ENCODE assay signal across 8 mouse cellular contexts in genomic region chr16:17451541-17452372, GRCm38 (mm10). TPM values are rescaled to one million over a fixed set of nuclear protein-coding genes. Genes with fewer than 3 reads are reported as not detected.
DNase-seq lines count a peak whose midpoint lies in the region; ATAC-seq and TF ChIP-seq lines count a peak whose summit lies in the region.

Crkl (plus strand) TSS chr16:17451987.

- H3K27ac ChIP-seq in ES-Bruce4 (ENCODE audit: insufficient read depth, low read length) = peak within 1 kb of the TSS; percentile 20; the same call in 1 of the 2 replicates
- H3K27ac ChIP-seq in forebrain, embryonic 14.5 days (ENCODE audit: low read depth, low read length) = peak within 1 kb of the TSS; percentile 94
- peak within 1 kb of the TSS; percentile 98 for H3K27ac ChIP-seq in neural tube, embryonic 15.5 days (replicated peaks)

- DNase-seq in forebrain, embryonic 14.5 days (ENCODE audit: low spot score) = peak; percentile 99
- DNase-seq in heart, postnatal 14 days = peak; percentile 98 to 99
- DNase-seq in layer of hippocampus, adult 11-12 months (ENCODE audit: low spot score) = peak; percentile 98
- peak; percentile 97 to 98 for DNase-seq in lung, adult 18-20 months
- peak; percentile 99 for DNase-seq in testis, postnatal 14 days (ENCODE audit: low spot score)

- peaks cover 13% of the 10 kb centered on the region for H3K36me3 ChIP-seq in ES-Bruce4 (ENCODE audit: control insufficient read depth, insufficient read depth, low read length, poor library complexity, severe bottlenecking)
- peaks cover 12% of the 10 kb centered on the region for H3K36me3 ChIP-seq in forebrain, embryonic 14.5 days (ENCODE audit: control insufficient read depth, insufficient read depth, low read length)
- 0 out of 2 replicates have a peak, but pooled peaks cover 5% of the 10 kb centered on the region for H3K36me3 ChIP-seq in neural tube, embryonic 15.5 days

- intact Hi-C loops in heart, postnatal 14 days (cut with DNase I) = loop anchor here (2.0 to 5.0 kb wide), 2 partner anchors 44 to 57 kb away; partner anchors contain the start of genes Lztr1, Pi4ka and Snap29

- peak; percentile 96 for TF ChIP-seq POLR2A in ES-Bruce4 (IDR thresholded peaks at IDR 0.05; ENCODE audit: insufficient read depth, low read length)

- H3K9me3 ChIP-seq in ES-Bruce4 (replicated peaks; ENCODE audit: control insufficient read depth, insufficient read depth, low read length, poor library complexity, severe bottlenecking) = peaks cover 7% of the 10 kb centered on the region; the same call in 1 of the 2 replicates
- H3K9me3 ChIP-seq in forebrain, embryonic 14.5 days (replicated peaks; ENCODE audit: control insufficient read depth, low read length) = no peaks in the 10 kb centered on the region
- no peaks in the 10 kb centered on the region for H3K9me3 ChIP-seq in neural tube, embryonic 15.5 days (replicated peaks)

- peak within 1 kb of the TSS; percentile 87 for H3K4me3 ChIP-seq in ES-Bruce4 (ENCODE audit: low read depth, low read length)
- H3K4me3 ChIP-seq in forebrain, embryonic 14.5 days (ENCODE audit: low read depth, low read length) = peak within 1 kb of the TSS; percentile 92
- peak within 1 kb of the TSS; percentile 82 for H3K4me3 ChIP-seq in neural tube, embryonic 15.5 days (replicated peaks)

- H3K9ac ChIP-seq in ES-Bruce4 (ENCODE audit: low read depth, poor library complexity, severe bottlenecking) = peak within 1 kb of the TSS; percentile 95
- peak within 1 kb of the TSS; percentile 96 for H3K9ac ChIP-seq in forebrain, embryonic 14.5 days (ENCODE audit: low read length)
- peak within 1 kb of the TSS; percentile 97 for H3K9ac ChIP-seq in neural tube, embryonic 15.5 days (replicated peaks)

- WGBS in forebrain, embryonic 14.5 days = under 1% methylated on average over 63 of the region's 63 CpGs
- under 1% methylated on average over 63 of the region's 63 CpGs for WGBS in neural tube, embryonic 15.5 days

- no peak for TF ChIP-seq EP300 in ES-Bruce4 (IDR thresholded peaks at IDR 0.05; ENCODE audit: insufficient read depth, low read depth, low read length)

- ATAC-seq in cerebellum, adult (ENCODE audit: insufficient number of reproducible peaks, low FRiP score, low TSS enrichment) = peak; percentile 91
- ATAC-seq in forebrain, embryonic 14.5 days = peak; percentile 96
- ATAC-seq in neural tube, embryonic 15.5 days (ENCODE audit: low FRiP score) = peak; percentile 97

- no peaks in the 10 kb centered on the region for H3K27me3 ChIP-seq in ES-Bruce4 (ENCODE audit: control insufficient read depth, insufficient read depth, low read length, poor library complexity, severe bottlenecking)
- H3K27me3 ChIP-seq in forebrain, embryonic 14.5 days (replicated peaks; ENCODE audit: control insufficient read depth, insufficient read depth, low read length) = no peaks in the 10 kb centered on the region
- H3K27me3 ChIP-seq in neural tube, embryonic 15.5 days (replicated peaks) = no peaks in the 10 kb centered on the region

- no peak for TF ChIP-seq CTCF in ES-Bruce4 (IDR thresholded peaks at IDR 0.05; ENCODE audit: low read depth, low read length)

- peak within 1 kb of the TSS; percentile 95 for H3K4me2 ChIP-seq in forebrain, embryonic 14.5 days (ENCODE audit: low read length)
- peak within 1 kb of the TSS; percentile 83 for H3K4me2 ChIP-seq in neural tube, embryonic 15.5 days

- no peaks in the 10 kb centered on the region for H3K4me1 ChIP-seq in ES-Bruce4 (ENCODE audit: control insufficient read depth, insufficient read depth, low read length)
- H3K4me1 ChIP-seq in forebrain, embryonic 14.5 days (ENCODE audit: control insufficient read depth, insufficient read depth, low read length) = peaks cover 21% of the 10 kb centered on the region
- peaks cover 29% of the 10 kb centered on the region for H3K4me1 ChIP-seq in neural tube, embryonic 15.5 days

RNA-seq across cellular contexts. Expression of gene Crkl, which starts in this region (rescaled TPM):
- polyA plus RNA-seq in ES-Bruce4 (2011; ENCODE audit: insufficient read depth, insufficient read length, low read depth, missing spikeins) = 45.7 and 48.9 TPM in 2 replicates
- 79.4 and 107 TPM in 2 replicates for polyA plus RNA-seq in forebrain, embryonic 14.5 days (2014; fragmentation: Nextera tagmentation; extraction: Ambion mirVana)
- 10 to 100 TPM; 25.2 to 28.9 TPM for total RNA-seq in heart, postnatal 14 days (2021)
- 76.3 and 77.4 TPM in 2 replicates for polyA plus RNA-seq in neural tube, embryonic 15.5 days (2015; fragmentation: Nextera tagmentation; extraction: Ambion mirVana)

Comparison
In these comparisons a context has a peak if more than half of its experiments do, and no peak if none do; other contexts are left out.
1. Peak in every context shown above with its lines: DNase-seq, ATAC-seq, H3K4me3 ChIP-seq and H3K27ac ChIP-seq.
2. H3K27ac ChIP-seq: peak in every context shown above with its lines; median percentile 98 in neural tube, embryonic 15.5 days; 94 in forebrain, embryonic 14.5 days; 20 in ES-Bruce4.